Mouse (Mus musculus) retina, adult 2 months (tissue): ENCODE data around the gene Ranbp17.

Experiments used
- DNase-seq: peaks from one replicate; pipeline ENCODE4 v3.0.0-alpha.2; 2012; ENCODE audit warnings: low read depth, low spot score

Ranbp17 gene

DNA sequence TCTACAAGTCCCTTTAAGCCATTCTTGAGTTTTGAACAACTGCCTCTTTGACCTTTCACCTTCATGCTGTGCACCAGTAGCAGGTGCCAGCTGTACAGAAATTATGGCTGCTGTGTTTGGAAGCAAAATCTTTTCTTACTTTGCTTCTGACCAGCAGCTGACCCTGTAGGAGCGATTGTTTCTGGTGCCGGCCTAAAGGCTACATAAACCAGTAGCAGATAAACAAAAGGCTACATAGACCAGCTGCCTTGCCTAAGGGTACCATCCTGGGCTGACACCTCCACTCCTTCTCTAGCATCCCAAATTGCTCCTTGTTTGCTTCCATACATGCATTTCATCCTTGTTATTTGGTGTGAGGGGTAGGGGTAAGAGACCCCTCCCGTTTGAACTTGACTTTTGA lies 279.4 kb downstream of the Ranbp17 start:
- no peak for DNase-seq

DNA sequence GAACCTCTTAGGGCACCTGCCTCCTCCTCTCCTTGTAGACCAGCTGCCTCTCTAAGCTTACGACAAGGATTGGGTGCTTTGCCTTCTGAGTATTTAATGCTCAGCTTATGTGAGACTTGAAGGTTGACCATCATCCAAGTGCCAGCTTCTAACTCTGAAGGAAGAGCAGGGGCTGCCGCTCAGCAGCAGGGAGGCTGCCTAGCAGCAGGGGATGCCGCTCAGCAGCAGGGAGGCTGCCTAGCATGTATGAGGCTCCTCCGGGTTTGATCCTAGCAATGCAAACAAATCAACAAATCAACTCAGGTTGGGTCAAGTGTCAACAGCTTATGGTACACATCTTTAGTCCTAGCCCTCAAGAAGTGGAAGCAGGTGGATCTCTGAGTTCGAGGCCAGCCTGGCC lies 281.5 kb downstream of the Ranbp17 start:
- no peak for DNase-seq

DNA sequence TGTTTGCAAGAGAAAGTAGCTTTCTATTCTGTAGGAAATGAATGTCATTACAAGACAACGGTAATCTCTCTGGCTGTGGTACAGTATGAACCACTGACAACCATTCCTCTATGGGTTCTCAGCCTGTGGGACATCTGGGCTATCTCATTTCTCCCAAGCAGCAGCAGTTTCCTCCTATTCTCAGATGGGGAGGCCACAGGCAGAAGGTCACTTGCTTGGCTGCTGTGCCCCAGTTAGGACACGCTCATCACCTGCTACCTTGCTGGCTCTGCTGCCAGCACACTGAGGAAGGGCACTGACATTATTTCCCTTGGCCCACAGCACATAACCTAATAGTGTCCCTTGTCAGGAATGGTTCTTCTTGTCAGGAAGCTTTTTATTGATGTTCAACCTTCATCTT lies 285.4 kb downstream of the Ranbp17 start:
- no peak for DNase-seq

DNA sequence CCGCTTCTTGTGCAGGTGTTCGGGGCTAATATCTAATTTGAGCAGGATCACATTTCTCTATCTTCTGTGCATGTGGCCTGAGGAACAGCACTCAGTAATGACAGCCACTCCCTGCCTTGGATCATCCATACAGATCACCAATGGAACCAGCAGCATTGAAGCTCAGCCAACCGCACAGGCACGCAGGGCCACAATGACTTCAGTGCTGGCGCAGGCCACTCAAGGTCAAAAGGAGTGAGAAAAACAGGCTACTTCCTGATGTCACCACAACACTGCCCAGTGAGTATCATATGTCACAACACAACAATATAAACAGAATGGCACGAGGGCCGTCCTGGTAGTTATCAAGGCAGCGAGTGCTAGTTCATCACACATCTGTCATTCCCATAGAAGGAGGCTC lies 287.0 kb downstream of the Ranbp17 start:
- no peak for DNase-seq

DNA sequence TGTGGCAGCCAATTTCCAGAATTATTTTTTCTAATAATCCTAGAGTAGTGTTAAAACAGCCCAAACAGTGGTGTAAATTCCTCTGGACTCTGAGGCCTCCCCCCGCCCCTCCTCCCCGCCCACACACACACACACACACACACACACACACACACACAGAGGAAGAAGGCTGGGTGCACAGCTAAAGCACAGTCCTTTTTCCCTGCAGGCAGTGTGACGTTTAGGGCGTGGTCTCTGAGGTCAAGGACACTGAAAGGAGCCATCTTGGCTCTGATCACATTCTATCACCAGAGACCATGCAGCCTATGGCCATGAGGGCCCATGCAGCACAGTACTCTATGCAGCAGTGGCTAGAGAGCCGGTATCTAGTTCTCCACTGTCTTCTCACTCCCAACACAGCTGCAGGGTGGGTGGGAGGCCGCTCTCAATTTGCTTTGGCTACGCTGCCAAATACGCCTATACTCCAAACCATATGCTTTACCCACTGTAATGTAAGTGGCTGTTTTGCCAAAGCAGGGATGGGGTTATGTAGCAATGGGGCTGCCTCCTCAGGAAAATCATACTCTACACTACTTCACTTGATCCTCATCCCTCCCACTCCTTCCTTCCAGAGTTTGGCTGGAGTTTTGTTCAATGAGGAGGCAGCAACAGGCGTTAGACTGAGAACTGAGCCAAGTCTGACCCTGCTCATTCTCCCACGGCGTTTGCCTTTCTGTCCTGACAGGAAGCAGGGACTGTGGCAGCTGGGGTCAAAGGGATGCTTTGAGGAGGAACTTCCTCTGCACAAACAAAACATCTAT lies 291.8 kb downstream of the Ranbp17 start:
- no peak for DNase-seq

DNA sequence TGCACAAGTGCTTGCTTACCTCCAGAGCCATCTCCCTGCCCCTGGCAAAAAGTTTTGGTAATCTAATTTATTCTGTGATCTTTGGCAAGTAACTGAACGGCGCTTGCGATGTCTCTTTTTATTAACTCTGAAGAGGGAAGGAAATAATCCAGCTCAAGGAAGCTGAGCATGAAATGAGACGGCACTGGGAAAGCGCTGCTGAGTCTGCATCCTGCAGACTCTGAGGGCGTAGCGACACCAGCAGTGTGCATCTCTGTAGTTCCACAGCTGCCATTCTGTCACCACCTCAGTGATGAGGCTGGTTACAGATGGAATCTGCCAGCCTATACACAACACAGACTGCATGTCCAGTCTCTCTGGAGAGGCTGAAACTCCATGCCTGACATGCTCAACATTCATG lies 292.8 kb downstream of the Ranbp17 start:
- DNase-seq = no peak

DNA sequence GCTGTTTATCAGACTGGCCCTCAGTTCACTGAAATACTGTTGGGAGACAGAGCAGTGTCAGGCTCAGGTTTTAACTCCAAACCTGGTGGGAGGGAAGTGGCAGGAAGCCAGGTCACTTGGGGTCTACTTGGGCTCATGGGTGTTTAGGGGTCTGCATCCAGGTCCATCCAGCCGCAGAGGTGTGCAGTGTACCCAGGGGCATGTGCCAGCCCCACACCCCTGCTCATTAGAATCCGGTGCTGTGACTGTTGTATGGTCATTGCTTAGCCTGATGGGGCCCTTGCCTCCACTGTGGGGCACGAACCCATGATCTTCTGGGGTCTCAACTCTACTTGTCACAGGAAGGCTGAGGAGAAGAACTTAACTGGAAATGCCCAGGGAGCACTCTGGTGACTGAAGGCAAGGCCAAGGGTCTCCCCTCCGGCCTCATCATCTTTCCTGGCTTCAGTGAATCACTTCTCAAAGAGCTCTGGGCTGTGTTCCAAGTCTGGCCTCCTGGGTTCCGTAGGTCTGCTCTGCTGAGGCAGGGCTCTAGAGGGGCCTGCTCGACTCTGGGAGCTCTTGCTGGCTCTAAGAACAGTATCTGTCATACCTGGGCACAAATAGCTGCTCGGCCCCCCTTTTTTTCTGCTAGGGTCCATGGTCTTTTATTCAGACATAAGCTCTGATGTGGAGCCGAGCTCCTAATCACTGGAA lies 296.0 kb downstream of the Ranbp17 start:
- DNase-seq = no peak

DNA sequence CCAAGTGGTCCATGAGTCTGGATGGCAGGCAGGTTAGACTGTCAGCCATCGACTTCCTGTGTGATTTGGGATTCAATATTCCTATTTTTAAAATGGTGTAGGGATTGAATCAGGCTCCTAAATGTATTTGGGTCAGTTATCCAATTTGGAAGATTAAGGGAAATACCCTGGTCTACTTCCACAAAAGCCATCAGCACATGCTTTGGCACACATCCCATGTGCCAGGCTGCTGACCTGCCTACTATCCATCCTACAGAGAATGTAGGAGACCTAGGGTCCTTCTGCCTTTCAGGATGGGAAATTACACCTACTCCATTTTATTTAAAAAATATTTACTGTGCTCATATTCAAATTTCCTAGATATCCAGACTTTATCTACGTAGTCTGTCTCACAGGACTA lies 306.1 kb downstream of the Ranbp17 start:
- DNase-seq = no peak

DNA sequence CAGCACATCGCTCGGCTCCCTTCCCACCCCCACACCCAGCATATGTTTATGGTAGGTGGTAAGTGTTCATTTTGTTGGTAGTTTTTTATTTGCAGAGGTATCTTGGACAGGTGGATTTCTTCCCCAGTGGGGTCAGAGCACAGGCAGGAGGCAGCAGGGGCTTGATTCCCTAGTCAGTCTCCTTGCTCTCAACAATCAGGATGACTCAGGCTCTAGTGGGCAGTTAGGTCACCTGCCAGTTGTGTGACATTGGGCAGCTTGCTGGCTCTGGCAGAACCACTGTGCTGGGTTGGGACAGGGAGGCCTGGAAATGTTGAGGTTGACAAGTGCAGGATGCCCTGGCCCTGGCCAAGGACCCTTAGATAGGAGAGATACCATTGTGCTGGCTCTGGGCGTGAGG lies 308.6 kb downstream of the Ranbp17 start:
- no peak for DNase-seq

DNA sequence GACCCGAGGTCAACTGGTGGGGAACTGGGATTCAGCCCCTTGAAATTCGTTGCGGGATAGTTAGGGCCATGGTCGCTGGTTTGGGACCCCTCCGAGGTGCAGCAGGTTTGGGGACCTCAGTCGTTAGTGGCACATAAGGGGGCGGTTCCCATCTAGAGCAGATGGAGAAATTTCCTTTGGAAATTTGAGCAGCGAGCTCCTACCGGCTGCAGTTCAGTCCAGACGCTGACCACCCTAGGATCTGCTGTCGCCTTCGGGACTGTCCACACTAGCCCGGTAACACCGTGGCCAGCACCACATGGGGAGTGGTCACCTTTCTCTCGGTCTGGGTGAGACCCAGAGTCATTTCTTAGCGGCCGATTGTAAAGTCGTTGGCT lies 309.2 kb downstream of the Ranbp17 start:
- no peak for DNase-seq

DNA sequence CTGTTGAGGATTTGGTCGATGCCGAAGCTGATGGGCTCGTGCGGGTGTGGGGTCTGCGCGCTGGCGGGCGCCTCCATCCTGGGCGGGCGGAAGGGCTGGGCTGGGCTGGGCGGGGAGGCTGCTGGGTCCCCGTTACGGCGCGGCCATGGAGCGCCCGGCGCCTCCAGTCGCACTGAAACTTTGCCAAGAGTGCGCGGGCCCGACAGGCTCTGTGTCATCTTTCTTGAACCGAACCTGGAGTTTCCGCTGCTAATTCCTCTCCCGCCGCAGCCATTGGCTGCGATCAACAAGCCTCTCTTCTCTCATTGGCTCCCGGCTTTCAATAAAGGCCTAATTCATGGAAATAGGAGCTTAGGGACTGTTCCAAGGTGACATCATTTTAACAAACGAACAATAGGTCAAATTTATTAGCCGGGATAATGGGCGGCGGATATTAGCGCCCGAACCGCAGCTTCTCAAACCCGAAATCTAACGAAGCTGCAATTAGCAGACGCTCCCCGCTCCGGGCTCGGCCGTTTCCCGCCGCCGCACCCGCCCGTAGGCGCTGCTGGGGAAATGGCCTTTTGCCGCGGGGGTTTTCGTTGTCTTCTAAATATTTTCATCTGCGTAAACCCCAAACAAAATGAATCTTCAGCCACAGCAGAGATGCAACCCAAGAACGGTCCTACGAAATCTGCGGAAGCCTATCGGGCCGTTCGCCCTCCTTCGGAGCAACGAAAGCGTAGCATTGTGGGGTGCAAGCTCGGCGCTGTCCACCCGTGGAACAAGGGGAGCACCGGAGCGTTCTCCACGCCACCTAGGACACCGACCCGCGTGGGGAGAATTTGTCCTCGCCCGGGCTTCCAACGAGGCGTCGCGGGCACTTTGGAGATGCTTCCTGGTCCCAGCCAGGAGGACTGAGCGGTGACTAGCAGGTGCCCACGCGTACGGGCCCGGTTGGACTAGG lies 309.9 kb downstream of the Ranbp17 start, which contains the start of gene Tlx3:
Gene Tlx3, minus strand, starts transcription at position 207 of the 946 bp plus-strand sequence.
- no peak for DNase-seq

DNA sequence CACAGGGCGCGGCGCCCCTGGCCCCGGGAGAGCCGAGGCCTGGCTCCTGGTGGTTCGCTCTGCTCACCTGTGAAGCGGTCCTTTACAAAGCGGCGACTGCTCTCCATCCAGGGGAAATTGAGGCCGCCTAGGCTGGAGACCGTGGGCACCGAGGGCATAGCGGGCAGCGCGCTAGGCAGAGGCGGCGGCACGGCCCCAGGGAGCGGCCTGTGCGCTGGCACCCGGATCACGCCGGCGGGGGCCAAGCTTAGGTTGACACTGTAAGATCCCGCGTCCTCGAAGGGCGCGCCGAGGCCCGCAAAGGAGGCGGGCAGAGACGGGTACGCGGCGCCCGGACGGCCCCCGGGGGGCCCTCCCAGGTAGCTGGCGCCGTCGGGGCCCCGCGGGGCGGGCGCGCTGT lies 310.6 kb downstream of the Ranbp17 start:
- DNase-seq = no peak

DNA sequence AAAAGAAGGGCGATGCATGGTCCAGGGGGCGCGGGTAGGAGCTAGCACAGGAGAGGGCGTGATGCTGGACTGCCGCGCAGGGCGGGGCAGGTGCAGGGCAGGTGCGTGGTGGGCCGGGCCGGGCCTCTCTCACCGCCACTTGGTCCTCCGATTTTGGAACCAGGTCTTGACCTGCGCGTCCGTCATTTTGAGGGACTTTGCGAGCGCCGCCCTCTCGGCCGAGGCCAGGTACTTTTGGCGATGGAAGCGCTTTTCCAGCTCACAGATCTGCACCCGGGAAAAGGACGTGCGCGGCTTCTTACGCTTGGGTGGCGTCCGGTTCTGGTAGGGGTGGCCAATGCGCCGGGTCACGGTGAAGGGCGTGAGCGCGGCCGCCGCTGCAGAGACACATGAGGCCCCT lies 311.2 kb downstream of the Ranbp17 start:
- no peak for DNase-seq

DNA sequence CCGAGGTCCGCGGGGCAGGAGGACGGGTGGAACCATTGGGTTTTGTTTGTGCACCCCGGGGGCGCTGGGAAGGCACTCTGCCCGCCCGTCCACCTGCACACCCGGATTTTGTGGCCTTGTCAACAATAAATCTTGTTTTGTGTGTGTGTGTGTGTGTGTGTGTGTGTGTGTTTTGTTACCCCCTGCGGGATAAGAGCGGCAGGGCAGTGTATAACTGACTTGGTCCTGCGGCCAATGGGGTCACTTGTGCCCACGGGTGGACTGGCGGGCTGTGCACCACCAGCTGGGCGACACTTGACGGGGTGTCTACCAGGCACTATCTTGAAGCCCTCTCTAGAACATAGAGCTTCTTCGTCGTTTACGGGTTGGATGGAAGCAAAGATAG lies 311.9 kb downstream of the Ranbp17 start:
- DNase-seq = no peak

DNA sequence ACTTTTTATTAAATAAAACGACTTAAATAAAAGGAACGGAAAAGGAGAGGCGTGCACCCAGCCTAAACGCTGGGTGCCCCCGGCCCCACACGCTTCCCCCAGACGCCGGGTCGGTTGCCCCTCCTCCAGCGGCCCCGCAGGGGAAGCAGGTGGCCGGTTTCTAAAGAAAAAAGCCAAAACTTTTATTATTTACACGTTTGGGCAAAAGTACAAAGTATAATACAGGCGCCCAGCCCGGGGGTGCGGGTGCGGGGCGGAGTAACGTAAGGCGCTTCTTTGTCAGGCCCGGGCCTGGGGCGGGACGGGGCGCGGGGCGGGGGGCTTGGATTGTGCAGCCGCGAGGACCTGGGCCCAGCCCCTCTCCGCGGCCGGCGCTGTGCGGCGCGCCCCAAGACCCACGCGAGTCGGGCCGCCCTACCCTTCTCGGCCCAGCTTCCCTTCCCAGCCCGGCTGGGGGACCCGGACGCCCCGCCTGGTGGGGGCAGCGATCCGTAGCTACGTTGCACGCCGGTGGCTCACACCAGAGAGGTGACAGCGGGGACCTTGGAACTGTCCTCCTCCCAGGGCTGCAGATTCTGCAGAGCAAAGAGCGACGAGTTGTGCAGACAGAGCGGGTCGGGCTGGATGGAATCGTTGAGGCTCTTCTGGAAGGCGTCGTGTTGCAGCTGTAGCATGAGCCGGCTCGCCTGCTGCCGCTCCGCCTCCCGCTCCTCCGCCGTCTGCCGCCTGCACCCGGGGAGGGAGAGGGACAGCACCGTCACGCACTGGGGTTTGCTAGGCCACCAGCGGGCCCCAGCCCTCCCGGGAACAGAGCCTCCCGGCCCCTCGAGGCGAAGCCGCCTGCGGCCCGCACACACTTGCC lies 312.6 kb downstream of the Ranbp17 start:
- no peak for DNase-seq

DNA sequence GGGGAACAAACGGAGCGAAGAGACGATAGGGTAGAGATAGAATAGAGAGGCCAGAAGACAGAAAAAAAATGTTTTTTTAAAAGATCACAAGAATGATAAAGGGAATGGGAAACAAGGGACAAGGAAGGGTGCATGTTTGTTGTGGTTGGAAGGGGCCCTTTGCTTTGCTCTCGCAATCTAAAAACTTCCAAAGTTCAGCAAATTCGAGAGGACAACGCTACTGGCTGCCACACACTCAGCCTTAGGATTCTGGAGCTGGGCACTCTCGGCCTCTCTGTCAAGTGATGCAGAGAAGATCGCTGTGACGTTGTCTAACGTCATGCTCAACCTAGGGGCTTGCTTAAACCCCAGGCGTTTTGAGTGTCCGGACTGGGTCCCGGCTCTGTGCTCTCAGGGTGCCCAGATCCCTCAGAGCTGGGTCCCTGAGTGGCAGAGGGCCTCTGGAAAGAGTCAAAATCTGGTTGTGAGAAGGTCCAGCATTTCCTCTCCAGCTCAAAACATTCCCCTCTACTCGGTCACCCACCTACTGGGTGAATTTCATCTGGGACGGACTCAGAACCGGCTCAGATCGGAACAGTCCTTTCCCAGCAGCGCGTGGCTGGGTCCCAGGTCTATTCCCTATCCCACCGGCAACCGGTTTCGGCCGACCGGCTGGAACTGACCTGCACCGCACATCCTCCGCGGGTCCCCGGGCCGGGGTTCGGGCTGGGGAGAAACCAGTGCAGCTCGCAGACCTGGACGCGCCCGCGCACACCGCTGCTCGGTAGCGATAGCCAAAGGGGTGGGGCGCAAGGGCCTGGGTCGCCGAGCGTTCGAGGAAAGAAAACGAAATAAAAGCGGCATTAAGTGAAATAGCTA lies 313.4 kb downstream of the Ranbp17 start:
- DNase-seq = no peak

DNA sequence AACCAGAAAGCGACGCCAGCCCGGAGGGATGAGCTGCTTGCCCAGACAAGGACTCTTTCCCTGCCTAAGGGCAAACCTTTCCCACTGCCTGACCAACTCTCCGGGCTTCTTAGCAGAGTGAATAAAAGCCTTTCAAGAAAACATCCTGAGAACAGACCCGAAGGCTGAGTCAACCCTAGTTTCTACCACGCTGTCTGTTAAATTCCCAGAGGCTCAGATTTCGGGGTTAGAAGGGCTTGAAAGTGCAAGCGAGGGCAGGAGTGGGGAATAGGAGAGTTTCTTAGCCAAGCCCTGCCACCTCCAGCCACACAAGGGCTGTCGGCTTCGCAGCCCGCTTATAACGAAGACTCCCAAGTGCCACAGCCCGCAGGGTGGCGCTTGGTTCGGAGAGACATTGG lies 314.4 kb downstream of the Ranbp17 start:
- DNase-seq = no peak

DNA sequence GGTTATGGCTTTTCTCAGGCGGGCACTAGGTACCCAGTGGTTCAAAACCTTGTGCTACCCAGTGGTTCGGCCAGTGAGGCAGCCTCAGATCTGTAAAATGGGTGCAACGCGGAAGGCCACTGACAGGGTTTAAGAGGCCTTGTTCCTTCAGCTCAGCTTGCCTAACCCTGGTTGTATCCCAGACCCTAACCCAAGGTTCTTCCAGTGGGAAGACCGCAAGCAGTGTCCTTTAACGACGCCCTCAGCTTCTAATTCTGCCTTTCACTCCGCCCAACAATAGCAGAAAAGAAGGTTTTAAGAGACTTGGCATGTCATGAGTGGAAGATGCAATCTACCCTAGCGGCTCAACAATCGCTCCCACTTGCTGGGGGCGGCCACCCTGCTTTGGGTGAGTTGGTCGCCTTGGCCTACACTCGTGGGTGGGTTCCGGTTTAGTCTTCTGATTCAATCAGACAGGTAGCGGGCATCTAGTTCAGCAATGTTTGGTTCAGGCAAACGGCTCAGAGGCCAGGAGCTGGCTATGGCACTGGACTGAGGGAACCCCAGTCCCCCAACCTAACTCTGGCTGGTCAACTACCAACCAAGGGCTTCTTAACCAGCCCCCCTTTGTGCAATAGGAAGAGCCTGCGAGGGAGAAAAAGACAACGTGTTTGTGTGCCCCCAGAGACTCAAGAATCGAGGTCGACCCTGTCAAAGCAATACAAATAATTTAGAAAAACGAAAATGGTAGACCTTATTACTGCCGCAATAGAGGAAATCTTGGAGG lies 315.0 kb downstream of the Ranbp17 start:
- DNase-seq = no peak

DNA sequence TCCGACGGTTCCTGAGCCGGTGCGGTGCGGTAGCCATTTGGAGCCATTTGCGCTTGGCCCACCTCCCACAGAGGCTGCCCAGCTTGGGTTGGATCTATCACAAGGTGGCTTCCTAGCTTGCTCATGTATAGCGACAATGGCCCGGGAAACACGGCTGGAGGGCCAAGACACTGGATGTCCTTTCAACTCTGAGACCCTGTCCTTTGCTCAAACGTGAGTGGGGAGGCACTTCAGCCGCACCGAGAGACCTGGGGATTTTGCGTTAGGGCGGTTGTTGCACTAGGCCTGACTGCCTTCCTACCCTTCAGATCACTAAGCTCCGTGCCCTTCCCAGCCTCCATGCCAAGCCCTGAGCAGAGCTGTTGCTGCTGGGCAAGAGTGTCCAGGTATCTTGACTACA lies 315.9 kb downstream of the Ranbp17 start:
- DNase-seq = no peak

DNA sequence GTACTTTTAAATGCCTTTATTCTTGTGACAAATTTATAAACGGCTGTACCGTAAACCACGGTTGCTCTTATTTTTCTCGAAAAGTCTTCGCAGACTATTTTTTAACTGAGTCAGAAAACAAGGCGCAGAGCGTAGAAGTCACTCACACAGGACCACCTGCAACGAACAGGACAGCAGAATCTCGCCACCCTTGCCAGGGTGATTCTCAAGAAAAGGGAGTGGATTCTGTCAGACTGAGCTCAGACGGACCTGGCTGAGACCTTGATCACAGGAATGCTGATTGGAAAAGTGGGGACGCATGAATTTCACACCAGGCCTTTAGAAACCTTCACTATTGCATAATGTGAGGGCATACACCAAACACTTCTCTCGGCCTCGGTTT lies 316.4 kb downstream of the Ranbp17 start:
- DNase-seq = no peak
